Mouse (Mus musculus) forelimb bud, embryonic 11.5 days (tissue): ENCODE measurements around the gene Oip5.

Source experiments
- DNase-seq: peaks from one replicate; pipeline ENCODE4 v3.0.0-alpha.2; 2012; ENCODE audit warnings: low read depth, low spot score

Oip5 gene

DNA sequence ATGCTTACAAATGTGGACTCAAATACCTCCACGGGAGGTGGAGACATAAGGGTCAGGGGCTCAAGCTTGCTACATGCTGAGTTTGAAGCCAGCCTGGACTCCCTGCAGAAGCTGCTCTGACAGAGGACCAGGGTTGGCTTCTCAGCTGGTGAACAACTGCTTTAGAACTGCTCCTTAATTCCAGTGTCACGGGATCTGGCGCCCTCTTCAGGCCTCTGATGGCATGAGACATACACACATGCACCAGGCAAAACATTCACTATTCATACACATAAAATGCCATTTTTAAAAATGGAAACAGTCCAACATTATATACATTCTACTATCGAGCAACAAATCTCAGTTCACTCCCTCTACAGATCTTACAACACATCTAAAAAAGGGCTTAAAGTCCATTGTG lies 30.9 kb downstream of the Oip5 start:
- DNase-seq: peak; percentile 47

DNA sequence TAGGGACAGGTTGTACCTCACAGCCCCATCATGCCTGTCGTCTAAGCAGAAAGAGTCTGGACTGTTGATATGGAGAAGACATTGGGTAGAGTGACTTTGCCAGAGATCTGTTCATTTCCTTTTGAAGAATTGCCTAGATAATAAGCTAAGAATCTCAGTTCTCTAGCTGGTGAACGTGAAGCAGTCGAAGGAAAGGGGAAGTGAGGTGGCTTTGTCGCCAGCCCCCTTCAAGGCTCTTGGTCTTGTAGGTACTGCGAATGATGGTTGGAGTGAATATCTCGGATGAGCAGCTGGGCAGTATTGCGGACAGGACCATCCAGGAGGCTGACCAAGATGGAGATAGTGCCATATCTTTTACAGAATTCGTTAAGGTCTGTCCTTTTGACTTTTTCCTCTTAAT lies 34.0 kb downstream of the Oip5 start:
- DNase-seq: no peak

DNA sequence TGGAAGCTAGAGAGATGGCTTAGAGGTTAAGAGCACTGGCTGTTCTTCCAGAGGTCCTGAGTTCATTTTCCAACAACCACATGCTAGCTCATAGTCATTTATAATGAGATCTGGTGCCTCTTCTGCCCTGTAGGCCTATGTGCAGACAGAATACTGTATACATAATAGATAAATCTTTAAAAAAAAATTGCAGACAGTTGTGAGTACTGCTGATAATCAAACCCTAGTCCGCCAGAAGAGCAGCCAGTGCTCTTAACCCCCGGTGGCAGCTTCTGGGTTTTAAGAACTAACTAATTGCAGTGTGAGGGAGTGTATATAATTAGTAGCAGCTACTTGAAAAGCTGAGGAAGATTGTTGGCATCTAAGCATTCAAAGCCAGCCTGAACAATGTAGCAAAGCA lies 34.8 kb downstream of the Oip5 start:
- no peak for DNase-seq

DNA sequence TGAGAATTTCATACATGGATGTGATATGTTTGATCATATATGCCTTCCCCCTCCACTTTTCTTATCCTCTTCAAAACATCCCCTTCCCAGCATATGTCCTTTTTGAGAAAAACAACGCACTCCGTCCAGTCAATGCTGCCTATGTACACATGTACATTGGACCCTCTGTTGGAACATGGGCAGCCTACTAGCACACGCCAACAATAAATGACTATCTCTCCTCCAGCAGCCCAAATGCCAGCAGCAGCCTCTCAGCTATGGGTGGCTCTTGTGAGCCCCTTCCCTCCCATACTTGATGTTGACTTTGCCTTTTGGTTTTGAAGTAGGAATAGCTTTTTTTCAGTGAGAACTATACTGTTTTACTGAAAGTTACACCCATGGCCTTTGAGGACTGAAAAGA lies 36.7 kb downstream of the Oip5 start:
- DNase-seq: no peak

DNA sequence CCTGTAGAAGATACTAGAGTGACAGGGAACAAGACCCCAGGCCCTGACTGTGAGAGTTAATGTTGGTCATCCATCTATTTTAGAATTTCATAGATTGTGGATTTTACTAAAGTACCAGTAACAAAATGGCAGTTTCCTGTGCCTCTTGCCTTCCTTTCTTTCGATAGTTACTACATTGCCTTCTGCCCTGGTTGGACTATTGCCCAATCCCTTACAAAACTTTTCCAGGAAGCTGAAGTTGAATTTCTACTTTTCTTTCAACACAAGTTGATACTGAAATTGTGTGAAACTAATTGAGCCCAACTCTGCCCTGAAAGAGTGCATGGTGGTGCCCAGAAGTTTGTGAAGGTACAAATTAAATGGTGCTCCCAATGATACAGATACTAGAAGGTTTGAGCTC lies 45.8 kb downstream of the Oip5 start:
- DNase-seq: no peak

DNA sequence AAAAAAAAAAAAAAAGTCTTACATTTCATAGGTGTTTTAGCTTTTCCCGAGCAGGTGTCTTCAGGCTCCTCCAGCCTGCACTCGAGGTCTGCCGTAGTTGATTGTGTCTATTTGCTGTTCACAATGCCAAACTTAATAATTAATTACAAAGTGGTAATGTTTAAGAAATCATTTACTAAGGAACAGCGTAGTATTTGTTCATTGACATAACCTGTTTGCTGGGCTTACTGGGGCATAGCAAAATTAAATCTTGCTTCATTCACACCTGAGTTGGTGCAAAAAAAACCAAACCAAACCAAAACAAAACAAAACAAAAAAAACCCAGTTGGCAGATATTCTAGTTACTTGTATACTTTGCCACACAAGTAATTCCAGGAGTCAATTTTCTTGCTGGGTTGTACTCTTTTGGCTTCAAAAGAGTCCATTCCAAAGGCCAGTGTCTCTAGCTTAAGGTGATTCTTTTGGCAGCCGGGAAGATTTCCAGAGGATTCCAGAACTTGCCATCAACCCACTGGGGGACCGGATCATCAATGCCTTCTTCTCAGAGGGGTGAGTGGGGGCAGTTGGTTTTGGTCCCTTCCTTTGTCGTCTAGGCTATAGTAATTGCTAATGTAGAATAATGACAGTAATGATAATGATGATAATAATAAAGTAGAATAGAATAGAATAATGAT lies 52.0 kb downstream of the Oip5 start:
- no peak for DNase-seq

DNA sequence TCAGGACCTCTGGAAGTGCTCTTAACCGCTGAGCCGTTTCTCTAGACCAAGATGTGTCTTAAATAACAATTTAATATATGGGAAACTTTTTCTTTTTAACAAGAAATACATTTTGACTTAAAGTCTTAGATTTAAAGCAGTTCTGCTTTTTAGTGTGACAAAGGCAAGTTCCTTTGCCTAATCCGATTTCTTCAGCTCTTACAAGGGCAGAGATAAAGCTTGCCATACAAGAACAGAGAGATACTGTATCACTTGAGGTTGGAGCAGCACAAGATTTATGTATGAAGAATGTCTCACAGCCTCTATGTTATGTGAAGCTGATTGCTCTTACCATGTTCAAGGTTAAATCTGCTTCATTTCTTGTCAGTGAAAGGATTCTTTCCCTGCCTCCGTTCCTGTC lies 53.0 kb downstream of the Oip5 start:
- DNase-seq: no peak

DNA sequence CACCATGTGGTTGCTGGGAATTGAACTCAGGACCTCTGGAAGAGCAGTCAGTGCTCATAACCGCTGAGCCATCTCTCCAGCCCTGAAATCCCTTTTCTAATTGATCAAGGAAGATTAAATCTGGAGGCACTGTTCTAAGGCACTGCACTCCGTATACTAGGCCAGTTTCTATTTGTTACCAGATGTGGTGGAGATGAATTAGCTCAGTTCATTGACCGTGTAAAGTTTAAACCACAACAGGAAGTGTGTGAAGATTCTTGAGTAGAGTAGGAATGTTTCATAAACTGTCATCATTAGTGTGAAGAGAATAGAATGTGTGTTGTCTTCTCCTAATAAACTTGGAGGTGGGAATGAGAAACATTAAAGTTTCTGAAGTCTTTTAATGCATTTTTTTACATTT lies 56.5 kb downstream of the Oip5 start:
- DNase-seq: no peak
